Mouse (Mus musculus) right cerebral cortex, postnatal 25 days (tissue): ENCODE measurements at regions not wholly inside any gene's neighbourhood (a gene's known extent, or its start where the extent isn't known, plus 50 kb on each side); places are given as distances from the start of the nearest gene placed in this dataset.
A peak's percentile ranks its signal among the peaks of the same experiment; 100 is the strongest.

Source experiments
- DNase-seq: peaks from one replicate; pipeline ENCODE4 v3.0.0; 2022

DNA sequence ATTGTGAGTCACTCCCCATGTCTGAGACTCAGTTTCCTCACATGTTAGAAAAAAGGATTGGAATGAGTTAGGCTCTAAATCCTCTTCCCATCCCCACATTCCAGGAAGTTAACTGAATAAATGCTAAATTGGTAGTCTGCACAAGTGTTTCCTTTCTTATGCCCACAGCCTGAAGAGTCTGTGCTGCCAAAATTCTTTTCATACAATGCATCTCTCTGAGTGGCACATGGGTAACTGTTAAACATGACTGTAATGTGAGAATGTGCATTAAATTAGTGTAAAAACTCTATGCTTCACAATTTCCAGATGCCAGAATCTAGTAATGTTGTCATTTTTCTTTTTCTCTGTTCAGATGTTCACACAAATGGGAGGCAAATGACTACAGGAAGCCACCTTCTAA, 317.5 kb upstream of the A1bg start:
- DNase-seq: no peak

DNA sequence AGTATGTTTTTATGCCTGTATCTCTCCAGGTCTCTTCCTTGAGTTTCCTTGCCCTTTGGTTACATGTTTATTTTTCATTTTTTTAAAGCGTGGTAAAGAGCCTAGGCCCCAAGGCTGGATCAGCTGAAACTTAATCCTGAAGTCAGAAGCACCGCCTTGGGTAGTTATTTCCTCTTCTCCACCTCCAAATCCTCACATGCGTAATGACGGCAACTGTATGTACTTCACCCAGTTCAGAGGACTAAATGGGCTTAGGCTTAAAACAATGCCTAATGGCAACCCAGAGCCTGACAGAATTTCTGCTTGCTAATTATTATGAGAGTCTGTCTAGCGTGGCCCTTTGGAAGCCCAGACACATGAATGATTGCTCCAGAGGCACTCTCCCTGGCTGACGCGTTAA, 316.6 kb upstream of the A1bg start:
- no peak for DNase-seq

DNA sequence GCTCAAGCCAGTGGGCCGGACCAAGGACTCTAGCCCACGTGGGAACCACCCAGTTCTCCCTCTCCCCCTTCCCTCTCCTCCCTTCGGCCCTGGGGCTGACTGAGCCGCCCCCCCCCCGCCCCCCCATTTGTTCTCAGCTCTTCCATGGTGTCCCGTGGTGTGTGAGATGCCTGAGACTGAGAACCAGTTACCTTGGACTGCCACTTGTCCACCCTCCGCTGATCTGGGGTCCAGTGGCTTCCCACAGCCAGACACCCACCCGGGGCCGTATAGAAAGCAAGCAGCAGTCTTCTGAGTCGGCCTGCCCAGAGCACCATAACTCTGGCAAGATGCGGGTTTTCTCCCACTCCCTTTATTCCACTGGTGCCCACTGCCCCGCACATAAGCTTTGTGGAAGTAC, 316.2 kb upstream of the A1bg start:
- DNase-seq: no peak

DNA sequence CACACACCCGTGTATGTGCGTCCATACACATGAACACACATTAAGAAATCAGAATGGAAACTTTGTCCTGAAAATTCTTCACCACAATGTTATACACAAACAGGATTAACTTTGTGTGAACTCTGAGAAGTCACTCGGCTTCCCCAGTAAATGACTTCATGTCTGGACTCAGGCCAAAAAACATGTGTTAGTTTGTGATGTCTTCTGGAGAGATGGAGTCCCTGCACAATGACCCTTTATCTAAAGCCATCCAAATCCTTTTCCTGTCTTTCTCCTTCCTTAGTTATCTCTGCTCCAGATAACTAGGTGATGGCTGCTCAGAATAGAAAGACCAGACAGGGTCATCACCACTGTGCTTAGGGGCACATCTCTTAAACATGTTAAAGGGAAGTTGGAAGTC, 306.8 kb upstream of the A1bg start:
- DNase-seq: no peak

DNA sequence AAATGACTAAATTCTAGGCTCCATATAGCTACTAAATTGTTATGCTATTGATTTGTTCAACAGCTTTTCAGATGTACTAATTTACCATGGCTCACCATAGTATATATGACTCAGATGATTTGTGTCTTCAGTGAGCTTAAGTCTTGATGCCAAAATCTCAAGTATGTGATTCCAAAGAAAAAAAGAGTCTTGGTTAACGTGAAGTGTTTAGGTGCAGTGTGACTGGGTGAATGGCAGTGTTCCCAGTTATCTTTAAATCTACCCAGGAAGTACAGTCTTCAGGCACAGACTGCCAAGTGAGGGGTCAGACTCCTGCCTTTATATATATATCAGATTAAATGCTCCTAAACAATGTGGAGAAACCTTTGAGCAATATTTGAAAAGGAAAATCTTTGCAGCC, 300.1 kb upstream of the A1bg start:
- DNase-seq: no peak

DNA sequence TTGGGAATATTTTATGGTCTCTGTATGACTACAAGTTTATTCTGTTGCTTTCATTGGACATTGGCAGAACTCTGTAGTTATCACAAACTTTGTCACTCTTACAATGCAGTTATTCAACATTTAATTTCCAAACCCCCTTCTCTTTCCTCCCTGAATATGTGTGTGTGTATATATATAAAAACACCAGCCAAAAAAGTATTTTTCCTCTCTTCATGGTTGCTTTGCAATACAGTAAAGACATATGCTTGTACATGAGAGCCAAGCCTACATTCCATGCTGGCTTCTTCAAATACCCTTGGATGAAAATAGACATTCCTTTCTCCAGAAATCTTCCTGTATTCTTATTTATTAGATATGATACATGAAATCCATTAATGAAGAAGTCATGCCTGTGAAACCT, 287.3 kb upstream of the A1bg start:
- DNase-seq: no peak

DNA sequence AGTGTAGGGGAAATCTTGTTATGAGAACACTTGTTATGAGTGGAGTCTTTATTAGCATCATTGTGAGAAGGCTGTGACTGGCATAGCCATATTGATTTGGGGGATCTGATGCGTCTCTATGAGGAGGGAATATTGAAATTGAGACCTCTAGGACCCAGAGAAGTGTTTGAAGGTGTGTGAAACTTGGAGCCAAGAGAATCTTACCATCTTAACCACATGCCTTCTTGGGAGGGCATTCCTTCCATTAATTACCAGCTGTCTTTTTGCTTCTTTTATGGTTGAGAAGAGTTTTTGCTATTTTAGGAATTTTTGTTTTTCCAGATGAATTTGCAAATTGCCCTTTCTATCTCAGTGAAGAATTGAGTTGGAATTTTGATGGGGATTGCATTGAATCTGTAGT, 267.2 kb upstream of the A1bg start:
- no peak for DNase-seq

DNA sequence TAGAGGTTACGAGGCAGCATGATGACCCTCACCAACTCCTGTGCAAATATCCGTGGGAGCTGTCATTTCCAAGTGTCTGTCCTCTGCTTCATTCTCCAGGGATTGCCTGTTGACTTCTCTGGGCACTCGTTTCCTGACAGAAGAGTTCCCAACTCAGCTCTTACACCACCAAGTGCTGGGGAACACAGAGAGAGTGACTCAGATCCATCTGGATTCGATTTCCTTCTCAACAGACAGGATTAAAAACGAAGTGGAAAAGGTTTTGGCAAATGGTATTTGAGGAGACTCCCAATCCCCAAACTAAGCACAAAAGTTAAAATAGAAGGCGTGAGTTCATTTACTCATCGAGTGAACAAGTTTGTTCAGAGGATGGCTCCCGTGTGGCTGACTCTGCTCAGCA, 266.7 kb upstream of the A1bg start:
- DNase-seq: no peak

DNA sequence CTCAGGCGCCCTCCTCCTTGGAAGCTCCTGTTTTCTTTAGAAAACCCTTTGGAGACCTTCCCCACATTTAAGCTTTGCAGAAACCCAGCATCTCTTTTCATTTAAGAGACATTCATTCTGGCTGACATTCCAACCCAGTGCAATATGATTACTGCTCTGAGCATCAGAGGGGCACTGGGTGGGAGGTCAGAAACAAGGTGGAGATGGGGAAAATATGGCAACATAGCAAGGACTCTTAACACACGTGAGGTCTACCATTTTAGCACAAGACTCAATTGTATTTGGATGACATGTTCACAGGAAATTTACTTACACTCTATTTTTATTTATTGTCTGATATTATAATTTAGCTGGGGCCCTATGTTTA, 261.8 kb upstream of the A1bg start:
- no peak for DNase-seq

DNA sequence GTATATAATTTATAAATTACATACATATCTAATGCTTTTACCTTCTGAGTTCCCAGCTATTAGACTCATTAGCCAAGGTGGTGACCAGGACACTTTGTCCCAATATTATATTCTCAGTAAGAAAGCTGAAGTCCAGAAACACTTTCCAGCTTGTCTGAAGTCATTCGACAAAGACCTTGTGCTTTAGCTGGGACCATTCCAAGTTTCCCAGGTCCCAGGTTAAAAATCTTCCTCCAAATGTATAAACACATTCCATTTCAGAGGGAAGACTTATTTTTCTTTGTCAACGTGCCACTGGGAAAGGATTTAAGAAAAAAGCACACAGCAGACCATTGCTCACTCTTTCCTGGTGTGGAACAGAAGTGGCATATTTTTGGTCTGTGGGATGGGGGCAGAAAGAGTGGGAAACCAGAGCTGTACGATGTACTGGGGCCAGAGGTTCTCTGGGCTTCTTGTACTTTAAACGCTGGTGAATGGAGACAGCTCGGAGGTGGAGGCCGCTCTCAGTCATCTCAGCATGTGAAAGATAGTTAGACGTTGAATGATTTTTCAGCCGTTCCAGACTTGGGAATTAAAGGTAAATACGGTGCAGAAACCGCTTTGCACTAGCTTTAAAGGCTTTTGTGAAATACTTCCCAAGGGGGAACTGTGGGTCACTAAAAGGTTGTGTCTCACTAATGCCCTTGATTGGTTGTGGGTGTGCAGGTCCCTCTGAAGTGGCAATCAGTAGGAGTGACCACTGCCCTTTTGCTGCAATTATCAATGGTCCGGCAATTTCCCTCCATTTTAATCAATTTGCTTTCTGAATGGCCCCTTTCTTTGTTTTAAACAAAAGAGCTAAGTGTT, 261.2 kb upstream of the A1bg start:
- no peak for DNase-seq

DNA sequence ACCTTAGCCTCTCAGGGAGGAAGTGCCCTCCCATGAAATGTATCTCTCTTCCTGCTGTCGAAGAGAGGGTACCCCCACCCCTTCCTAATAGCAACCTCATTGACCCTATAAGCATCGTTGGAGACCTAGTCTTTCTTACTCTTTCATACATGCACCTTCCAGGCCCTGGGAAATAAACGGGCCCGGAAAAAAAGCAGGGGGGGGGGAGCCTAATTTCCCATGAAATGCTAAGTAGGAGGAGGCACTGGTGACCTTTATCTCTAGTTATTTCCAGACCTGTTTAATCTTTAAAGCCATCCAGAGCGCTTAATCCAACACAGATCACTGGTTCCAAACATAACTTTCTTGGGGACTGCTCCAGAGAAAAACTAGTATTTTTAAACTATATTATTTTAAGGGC, 260.5 kb upstream of the A1bg start:
- no peak for DNase-seq

DNA sequence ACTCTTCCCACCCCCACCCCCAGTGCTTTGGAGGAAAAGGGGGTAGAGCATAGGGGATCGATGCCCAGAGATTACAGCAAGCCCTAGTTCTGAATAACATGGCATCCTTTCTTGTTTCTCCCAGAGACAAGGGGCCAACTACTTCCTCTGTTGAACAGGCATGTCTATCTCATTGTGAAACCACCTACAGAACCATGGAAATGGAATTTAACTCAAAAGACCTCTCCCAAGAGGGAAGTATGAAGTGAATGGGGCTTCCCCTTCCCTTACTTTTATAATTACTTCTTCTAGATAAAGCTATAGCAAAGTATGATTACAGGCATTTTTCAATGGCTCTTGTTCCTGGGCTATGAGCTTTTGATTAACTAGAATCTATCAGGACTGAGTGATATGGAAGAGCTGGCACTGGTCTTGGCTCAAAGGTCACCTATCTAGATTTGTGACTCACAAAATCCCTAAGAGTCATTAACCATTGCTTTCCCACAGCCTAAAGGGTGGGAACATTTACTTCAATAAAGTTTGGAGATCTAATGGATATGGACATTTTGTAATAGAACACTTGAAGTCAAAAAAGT, 246.1 kb upstream of the A1bg start:
- DNase-seq: no peak

DNA sequence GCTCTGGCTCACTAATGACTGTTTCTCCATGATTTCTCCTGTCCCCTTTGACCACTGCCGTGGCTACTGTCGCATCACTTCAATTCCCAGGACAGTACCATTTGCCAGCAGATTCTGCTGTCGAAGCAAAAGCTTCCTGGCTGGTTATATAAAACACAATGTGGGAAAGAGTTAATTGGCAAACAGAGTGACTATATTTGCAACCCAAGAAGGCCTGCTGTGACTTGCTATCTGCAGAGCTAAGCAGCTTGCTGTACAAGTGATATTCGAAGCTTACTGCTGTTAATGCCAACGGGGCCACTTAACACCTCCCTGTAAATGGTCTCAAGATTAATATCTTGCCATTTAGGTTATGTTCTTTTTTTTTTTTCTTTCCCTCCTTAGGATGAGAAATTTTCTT, 242.2 kb upstream of the A1bg start:
- no peak for DNase-seq

DNA sequence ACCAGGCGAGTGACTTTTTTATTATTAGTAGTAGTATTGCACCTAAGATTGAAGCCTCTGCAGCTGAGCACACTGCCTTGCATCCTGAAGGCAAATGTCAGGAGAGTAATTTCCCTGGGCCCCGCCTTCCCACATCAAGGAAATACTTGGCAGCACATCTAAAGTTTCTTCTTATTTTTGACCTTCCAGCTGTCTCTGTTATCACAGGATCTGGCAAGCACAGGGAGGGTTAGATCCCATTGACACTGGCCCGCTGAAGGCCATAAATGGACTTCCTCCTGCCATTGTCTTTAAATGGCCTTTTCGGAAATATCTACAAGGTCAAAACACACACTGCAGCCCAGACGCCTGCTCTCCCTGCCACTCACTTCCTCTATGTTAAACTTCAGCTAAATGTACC, 238.6 kb upstream of the A1bg start:
- DNase-seq: no peak

DNA sequence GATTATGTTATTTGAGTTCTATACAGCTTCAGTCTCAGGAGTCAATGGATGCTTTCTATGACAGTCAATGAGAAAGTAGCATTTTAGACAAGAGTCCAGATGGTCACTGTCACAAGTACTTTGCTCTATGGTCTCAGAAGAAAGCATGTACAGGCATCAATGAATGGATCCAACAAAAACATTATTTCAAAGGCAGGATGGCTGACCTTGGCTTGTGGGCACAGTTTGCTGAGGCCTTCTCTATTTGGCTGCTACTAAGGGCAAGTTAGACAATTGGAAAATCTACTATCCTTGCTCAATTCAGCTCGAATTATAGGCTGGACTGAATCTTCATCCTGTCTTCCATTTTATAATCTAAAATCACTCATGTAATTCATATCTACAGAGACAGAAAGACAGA, 237.9 kb upstream of the A1bg start:
- no peak for DNase-seq

DNA sequence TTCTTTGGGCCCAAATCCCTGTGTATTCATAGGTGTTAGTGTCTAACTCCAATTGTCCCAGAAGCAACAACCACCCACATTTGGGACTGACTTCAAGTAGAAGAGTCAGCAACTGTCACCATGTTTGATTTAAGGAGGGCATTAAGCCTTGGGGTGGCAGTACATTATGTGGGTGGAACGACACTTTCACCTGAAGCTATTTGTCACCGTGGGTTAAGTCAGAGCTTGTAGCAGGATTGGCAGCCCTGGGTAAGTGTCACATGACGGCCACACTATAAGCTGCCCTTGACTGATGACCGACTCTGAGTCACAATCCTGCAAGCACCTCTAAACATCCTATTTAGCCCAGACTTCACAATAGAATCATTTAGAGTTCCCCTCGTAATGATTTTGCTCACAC, 236.7 kb upstream of the A1bg start:
- DNase-seq: no peak

DNA sequence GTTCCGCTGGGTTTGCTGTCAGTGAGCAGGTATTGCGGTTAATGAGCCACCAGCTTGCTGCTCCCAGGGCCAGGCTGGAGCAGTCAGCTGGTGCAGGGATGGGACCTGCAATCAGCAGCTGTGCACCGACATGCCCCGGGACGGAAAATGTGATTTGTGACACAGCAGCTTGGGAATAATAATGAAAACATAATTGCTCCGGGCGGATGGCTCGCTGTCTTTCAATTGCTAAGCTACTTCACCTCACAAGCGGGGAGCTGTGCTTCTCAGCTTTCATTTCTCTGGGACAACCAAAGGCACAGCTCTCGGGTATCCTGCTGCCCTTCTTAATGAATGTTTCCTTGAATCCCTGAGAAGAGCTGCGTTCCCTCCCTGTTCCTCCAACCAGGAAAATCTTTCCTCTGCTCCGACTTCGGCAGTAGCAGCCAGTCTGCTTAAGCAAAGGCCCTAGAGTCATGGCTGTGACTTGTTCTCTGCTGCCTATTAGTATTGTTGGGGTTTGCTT, 235.3 kb upstream of the A1bg start:
- peak; percentile 52 for DNase-seq

DNA sequence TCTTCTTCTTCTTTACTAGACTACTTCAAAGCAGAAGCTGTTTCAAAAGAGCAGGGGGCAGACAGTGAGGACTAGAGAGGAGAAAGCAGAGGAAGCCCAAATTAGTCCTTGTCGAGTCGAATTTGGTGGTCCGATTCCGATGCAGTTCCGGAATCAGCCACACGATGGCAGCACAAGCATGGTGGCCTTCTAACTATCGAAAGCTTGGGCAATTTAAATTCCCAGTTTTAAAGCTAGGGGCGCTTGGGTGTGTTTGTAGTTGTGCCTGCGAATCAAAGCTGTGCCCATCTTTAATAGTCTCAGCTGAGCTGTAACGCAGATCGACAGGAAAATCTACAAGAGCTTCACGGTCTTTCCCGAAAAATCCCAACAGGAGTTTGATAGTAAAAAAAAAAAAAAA, 234.7 kb upstream of the A1bg start:
- peak; percentile 85 for DNase-seq

DNA sequence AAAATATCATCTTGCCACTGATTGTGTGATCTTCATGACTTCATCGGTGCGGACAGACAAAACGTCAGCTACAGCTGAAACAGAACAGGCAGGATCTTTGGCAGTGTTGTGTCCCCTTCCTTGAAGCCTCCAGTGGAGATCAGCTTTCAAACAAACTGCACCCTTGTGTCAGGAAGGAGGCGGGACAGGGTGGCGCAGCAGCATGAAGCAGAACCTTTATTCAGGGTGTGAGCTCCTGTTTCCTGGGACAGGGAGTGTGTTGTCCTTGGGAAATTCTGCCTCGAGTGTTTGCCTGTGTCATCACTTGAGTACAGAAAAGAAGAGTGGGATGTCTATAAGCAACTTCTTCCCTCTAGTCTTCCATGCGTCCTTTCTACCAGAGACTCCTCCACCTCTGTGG, 232.7 kb upstream of the A1bg start:
- DNase-seq: no peak

DNA sequence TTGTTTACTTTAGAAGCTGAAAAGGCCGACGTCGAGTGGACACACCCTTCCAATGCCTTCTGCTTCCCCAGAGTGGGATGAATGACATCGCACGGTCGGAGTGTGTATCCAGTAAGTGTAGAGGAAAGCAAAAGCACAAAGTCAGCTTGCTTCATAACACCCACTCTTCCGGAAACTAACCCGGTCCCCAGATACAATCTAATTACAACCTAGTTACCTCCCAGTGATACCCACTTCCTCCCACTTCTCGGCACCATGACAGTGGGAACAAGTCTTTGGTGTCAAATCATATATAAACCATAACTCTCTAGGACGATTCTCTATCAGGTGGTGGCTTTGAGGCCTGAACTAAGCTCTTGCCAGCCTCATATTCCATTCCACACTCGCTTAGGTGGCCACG, 231.4 kb upstream of the A1bg start:
- no peak for DNase-seq

DNA sequence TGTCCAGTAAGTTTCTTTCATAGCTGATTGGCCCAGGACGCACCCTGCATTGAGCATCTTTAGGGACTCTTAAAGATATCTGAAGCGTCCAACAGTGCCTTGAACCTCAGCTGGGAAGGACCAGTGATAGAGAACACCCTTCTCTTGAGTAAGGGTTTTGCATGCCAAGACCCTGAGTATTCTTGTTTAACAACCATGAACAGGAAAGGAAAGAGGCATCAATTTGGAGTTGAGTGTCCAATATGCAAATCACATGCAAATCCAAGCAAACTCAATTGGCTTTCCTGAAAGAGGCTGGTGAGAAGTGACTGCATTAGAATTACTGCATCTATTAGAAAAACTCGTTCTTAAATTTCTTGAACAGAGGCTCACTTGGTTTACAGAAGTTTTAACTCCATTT, 220.0 kb upstream of the A1bg start:
- no peak for DNase-seq

DNA sequence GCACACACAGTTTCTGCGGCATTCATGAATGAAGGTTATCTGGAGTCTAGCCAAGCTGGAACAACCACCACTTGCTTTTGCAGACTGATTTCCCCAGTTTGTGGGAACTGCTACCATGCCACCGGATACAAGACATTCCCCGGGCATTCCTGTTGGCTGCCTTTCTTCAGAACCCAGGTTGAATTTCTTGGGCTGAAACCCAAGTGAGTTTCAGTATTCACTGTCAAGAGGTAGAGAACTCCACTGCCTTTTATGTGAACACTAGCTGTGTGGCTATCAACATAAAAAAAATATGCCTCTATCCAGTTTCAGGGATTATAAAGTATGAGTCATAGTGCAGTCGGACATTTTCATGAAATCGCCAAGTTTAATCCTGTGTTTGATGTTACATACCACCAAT, 216.3 kb upstream of the A1bg start:
- DNase-seq: no peak

DNA sequence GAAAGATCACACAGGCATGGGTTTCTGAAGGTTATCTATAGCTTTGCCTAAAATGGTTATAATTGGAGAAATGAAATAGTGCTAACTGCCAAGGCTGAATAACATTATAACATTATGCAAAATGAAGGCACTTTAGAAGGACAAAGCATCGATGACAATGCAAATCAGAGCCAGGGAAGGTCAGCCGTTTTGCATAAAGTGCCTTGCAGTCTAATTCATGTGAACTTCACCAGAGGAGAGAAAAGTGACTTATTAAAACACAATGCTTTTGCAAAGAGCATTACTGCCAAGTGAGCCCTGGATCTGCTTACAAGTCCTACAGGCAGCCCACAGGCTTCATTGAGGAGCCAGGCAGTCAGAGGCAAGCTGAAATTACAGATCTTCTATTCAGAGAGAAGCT, 214.0 kb upstream of the A1bg start:
- no peak for DNase-seq

DNA sequence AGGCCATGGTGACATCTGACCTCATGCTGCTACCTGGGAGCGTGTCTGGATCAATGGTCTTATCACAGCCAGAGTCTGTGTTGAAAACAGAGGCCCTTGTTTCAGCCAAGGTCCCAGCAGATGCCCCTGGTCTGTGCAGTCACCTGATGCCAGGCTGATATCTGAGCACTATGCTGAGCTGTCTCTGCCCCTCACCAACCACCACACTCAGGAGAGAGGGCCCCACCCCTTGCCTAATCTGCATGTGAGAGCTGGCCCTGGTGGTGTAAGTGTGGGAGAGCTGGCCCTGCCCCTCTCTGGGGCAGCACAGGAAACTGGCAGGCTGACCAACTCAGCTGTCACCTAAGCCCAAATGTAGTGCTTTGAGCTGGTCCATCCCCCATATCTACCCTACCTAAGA, 210.5 kb upstream of the A1bg start:
- no peak for DNase-seq

DNA sequence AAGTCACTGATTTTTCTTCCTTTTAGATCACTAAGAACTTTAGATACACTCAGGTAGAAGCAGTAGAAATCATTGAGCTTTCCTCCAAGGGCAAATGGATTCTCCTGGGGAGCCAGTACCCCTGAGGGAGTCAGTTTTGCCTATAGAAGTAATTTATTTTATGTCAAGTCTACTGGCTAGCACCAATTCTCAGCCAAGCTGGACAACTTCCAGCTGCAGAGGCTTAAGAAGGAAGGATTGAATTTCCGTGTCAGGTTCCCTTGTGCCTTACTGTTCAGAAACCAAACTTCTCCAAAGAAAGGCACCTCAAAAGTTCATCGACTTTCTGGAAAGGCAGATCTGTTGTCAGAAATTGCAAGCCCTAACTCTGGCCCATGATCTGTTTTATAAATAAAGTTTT, 205.2 kb upstream of the A1bg start:
- no peak for DNase-seq
